Mouse (Mus musculus): ENCODE measurements around the gene Eef1akmt4.

Eef1akmt4 gene

GRCm38 (mm10) chr16:20611357-20612227 lies at the start of gene Eef1akmt4, which contains the start of the genes Gm49333 and Alg3:
Gene Eef1akmt4, plus strand, starts transcription at chr16:20611593.
Gene Gm49333, plus strand, starts transcription at chr16:20611610.
Gene Alg3, minus strand, starts transcription at chr16:20611735.
- DNase-seq, result peak; percentile 75 to 79

GRCm38 (mm10) chr16:20565075-20565474 lies 46.3 kb upstream of the Eef1akmt4 start:
- no peak for DNase-seq

DNA sequence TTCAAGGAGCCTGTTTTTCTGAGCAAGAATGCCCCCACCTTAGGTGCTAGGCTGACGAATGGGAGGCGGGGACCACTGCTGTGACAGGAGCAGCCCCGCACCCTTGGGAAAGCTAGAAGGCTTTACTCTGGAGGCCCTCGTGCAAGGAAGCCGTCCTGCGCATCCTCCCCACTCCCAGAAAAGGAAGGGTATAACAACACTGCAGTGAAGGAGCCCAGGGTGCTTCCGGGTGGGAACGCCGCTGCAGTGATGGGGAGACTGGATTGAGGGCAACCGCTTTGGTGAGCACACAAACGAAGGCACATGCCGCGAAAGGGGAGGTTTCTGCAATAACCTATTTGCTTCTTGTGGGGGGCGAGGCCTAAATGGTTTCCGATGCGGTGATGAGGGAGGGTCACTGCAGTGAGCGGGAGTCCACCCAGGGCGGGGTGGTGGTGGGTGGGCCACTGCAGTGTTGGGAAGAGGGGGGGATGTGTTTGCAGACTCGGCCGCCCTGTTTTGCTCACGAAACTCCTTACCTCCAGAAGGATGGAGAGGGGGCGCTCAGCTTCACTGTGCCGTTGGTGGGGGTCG lies 21.9 kb upstream of the Eef1akmt4 start, which contains the start of gene Vwa5b2:
TSS of gene Vwa5b2 (plus strand) at position 106 of the 573 bp plus-strand sequence.
- DNase-seq, result no peak

GRCm38 (mm10) chr16:20589939-20590679 lies 21.3 kb upstream of the Eef1akmt4 start:
- DNase-seq, result no peak

- no peak for DNase-seq
Observed at GRCm38 (mm10) chr16:20590680-20591038, 20.7 kb upstream of the Eef1akmt4 start.

DNA sequence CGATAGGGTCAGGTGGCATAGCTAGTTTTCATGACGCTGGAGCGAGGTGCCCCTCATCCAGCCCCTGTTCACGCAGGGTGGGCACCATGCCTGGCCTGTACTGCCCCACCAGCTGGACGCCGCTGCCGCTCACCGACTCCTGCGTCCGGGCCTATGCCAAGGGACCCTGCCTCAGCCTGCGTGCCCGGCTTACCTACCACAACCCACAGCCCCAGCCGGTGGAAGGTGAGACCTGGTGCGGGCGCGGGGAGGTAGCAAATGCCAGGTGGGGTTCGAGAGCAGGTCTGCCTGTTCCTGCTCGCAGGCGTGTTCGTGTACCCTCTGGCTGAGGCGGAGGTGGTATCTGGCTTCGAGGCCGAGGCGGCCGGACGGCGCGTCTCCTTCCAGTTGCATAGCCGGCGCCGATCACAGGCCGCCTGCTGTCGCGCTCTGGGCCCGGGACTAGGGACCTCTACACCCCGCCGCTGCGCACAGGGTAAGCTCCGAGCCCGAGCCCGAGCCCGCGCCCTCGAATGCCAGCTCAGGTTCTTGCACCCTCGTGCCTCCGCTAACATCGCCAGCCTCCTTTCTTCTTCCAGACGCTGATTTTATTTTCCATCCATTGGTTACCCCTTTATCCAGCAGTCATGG lies 20.2 kb upstream of the Eef1akmt4 start:
- no peak for DNase-seq

- DNase-seq, result no peak
Observed at GRCm38 (mm10) chr16:20595060-20595673, 16.2 kb upstream of the Eef1akmt4 start.

DNA sequence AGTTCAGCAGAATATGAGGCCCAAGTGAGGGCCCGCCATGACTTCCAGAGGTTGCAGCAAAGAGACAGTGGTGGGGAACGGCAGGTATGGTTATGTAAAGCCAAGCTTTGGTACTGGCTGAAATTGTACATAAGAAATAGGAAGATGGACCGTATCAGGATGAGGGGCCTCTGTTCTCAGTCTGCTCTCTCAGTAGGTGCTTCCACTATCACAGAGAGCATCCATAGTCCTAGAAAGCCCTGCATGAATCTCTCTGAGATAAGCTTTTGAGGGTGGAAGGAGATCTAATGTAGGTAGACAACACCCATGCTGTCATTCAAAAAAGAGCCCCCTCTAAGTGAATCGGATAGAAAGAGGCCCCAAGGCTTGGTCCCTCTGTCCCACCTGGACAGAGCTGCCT lies 15.7 kb upstream of the Eef1akmt4 start:
- DNase-seq, result no peak

DNA sequence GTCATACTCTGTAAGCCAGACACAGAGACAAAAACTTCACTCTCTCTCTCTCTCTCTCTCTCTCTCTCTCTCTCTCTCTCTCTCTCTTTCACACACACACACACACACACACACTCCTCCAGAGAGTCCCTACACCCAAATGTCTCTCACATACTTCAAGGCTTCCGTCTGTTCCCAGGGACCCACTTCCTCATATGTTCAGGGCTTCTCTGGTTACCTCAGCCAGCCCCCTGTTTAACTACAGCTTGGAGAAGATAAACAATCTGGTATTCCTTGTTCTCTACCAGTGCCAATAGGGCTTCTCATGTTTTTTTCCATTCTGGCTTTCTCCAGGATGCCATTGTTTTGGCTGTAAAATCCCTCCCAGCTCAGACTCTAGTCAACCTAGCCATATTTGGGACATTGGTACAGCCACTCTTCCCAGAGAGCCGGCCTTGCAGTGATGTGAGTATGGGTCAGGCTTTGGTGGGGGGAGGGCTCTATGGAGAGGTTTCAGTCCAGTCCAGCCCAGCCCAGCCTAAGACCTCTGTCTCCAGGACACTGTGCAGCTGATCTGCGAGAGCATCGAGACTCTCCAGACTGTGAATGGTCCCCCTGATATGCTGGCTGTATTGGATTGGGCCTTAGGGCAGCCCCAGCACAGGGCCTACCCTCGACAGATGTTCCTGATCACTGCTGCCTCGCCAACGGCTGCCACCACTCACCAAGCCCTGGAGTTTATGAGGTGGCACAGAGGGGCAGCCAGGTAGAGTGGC lies 14.5 kb upstream of the Eef1akmt4 start:
- DNase-seq, result no peak

- no peak for DNase-seq
Observed at GRCm38 (mm10) chr16:20600511-20600910, 10.9 kb upstream of the Eef1akmt4 start.

DNA sequence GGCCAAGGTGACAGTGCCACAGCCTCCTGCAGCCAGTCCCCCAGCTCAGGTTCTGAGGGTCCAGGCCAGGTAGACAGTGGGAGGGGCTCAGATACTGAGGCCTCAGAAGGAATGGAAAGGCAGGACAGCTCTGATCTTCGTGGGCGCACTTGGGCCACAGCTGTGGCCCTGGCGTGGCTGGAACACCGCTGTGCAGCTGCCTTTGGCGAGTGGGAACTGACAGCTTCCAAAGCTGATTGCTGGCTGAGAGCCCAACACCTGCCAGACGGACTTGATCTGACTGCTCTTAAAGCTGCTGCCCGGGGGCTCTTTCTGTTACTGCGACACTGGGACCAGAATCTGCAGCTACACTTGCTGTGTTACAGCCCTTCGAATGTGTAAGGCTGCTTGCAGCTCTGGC lies 6.7 kb upstream of the Eef1akmt4 start:
- no peak for DNase-seq

DNA sequence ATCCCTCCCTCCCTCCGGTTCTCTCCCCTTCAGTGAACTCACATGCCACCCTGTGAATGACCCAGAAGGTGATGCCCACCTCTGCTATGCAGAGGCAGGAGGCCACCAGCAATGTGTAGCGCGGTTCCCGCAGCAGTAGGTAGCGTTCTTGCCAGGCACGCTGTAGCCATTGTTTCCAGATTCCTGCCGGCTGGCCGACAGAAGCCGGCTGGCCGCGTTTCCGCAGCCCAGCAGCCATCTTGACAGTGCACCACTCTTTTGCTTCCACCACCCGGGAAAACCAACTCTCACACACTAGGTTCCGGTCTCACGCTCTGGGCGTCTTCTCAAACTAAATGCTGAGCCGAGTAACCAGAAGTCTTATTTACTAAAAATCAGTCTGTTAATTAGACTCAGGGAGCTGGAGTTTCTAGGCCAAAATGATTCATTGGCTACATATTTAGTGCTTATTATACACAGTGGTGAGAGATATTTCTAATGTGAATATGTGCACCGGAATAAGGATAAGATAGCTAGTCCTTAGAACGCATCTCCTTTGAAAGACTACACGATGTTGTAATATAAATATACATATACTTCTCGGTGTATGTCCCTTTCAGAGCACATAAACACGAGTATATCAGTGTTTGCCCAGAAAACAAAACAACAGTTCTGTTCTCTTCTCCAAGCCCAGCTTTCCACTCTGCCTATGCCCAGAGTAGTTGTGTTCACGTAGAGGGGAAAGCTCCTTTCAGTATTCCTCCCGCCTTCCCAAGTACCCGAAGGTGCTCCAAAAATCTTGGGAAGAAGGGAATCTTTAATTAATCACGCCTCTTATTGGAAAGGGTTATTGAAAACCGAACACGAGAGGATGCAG lies 664 bp upstream of the Eef1akmt4 start:
- DNase-seq, result peak; percentile 52 to 70

DNA sequence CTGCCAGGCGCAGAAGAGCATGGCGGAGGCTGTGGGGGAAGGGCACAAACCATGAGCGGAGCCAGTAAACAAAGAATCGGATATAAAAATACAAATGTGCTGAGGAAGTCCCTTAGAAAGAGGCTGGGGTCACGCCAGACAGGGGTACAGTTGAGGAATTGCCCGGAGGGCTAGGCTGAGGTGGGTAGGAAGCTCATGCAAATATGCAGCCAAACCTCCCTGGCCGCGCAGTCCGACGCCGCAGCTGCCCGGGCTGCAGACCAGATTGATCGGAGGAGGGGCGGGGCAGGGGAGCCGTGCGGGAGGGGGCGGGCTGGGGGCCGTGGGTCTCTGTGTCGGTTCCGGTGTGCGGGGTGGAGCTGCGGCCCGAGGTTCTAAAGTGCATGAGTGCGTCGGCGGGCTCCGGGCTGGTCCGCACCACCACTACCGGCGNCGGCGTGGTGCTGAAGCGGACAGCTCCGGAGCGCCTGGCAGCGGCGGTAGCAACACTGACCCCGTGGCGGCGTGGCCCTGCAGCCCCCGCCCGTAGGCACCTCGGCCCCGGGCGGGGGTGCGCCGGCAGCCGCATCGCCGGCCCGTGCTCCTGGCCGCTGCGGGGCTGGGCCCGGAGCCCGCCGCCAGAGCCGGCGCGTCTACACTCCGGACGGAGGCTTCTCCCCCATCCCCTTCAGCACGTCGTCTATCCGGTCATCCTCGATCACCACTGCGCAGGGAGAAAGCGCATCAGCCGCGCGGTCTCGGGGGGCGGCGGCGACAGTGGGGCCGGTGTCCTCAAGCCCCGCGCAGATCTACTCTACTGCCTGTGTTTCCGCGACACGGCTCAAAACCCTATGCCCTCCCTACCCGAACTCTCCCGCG lies 8.4 kb downstream of the Eef1akmt4 start:
- DNase-seq, result no peak

DNA sequence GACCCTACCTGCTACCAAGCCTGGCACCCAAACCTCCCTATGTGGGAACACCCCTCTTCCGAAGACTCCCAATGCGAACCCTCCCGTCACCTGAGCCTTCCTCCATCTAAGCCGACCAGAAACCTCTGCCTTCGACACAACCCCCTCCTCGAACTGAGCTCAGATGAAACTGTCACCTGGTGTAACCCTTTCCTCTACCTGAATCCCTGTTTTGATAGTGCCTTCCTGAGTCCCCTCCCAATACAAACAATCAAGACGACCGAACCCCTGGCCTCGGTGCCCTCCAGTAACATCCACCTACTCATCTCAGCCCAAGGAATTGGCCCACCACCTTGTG lies 9.0 kb downstream of the Eef1akmt4 start:
- DNase-seq, result no peak

DNA sequence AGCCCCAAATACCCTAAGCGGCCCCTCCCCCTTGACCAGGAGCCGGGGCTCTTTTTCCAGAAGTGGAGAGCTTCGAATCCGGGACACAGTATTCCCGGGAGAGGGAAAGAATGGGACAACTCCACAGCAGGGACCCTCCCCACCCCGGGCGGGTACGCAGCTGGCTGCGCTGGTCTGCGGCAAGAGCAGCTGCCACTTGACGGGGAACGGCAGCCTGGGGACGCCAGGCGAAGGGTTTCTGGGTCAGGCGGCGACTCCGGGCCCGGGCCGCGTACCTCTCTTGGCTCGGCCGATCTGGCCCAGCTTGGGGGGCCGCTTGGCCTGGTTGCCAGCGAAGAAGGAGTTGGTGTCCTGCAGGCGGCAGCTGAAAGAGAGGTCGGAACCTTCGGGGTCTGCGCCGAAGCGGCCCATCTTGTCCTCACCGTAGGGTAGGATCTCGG lies 9.4 kb downstream of the Eef1akmt4 start:
- no peak for DNase-seq

DNA sequence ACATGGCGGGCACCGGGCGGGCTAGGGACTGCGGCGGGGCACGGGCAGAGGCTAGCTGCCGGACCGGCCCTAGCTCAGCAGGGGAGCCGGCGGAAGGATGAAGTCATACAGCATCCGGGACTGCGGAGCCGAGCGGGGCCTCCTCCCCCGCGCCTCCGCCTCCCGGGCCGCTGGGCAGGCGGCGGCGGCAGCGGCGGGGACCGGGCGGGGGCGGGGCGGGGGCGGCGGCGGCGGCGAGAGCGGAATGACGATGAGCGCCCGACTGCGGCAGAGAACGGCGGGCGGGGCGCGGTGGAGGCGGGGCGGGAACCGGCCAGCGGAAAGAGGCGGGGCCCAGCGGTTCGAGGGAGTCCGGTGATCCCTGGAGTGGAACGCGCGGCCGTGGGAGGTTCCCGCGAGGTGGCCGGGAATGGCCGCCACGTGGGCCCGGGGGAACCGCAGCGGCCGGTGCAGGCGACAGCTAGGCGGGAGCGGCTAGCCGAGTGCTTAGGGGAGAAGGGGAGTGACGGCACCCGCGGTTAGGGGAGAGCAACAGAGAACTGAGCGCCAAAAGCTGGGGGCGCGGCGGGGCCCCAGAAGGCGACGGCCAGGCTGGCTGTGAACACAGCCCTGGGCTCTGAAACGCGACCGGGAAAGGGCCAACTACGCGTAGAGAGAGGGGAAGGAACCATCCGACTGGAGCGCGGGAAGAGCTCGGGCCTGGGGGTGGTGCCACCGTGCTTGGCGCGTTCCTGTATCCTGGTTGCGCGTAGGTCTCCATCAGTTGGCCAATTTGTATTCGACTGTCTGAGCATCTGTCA lies 10.0 kb downstream of the Eef1akmt4 start, which contains the start of gene Camk2n2:
TSS of gene Camk2n2 (minus strand) at position 97 of the 800 bp plus-strand sequence.
- peak; percentile 48 to 67 for DNase-seq

GRCm38 (mm10) chr16:20621991-20622685 lies 10.7 kb downstream of the Eef1akmt4 start:
- no peak for DNase-seq

- no peak for DNase-seq
Observed at GRCm38 (mm10) chr16:20623211-20623610, 11.8 kb downstream of the Eef1akmt4 start.

Measured in spleen, adult 18-20 months (tissue).